Mouse (Mus musculus) heart, postnatal 0 days (tissue): ENCODE measurements around the gene Ccm2. TPM values are rescaled to one million over a fixed set of nuclear protein-coding genes. Genes with fewer than 3 reads are reported as not detected.
A peak's percentile ranks its signal among the peaks of the same experiment; 100 is the strongest.

Experiments used
- ATAC-seq: fragments of 200-750 bp; cut with Nextera tagmentation; 2 replicates; pipeline ENCODE4 v1.8.0; 2017; ENCODE audit warnings: low read depth, moderate number of reproducible peaks, moderate library complexity; ENCODE audit not compliant: insufficient read depth
- DNase-seq: peaks from one replicate; pipeline ENCODE4 v3.0.0-alpha.2; 2016; ENCODE audit warnings: low spot score
- H3K27ac ChIP-seq: fragments of 300-500 bp; sonication (generic); 2 replicates; pipeline ENCODE4 v1.5.1; 2014; ENCODE audit warnings: low read depth, mild to moderate bottlenecking
- H3K27me3 ChIP-seq: fragments of 300-500 bp; sonication (generic); 2 replicates; pipeline ENCODE4 v1.6.1; 2014; ENCODE audit warnings: low read length, mixed read lengths; ENCODE audit not compliant: control insufficient read depth, insufficient read depth
- H3K36me3 ChIP-seq: fragments of 300-500 bp; sonication (generic); replicated peaks from 2 replicates; pipeline ENCODE4 v1.6.1; 2014; ENCODE audit warnings: low read length, mixed read lengths; ENCODE audit not compliant: control insufficient read depth, insufficient read depth
- H3K4me1 ChIP-seq: fragments of 300-500 bp; sonication (generic); 2 replicates; pipeline ENCODE4 v1.6.1; 2014; ENCODE audit warnings: antibody characterized with exemption; ENCODE audit not compliant: control insufficient read depth, insufficient read depth
- H3K4me2 ChIP-seq: fragments of 300-500 bp; sonication (generic); 2 replicates; pipeline ENCODE4 v1.6.1; 2014; ENCODE audit warnings: low read depth, mild to moderate bottlenecking, low read length, moderate library complexity
- H3K4me3 ChIP-seq: fragments of 300-500 bp; sonication (generic); 2 replicates; pipeline ENCODE4 v1.5.1; 2014; ENCODE audit warnings: low read depth, low read length
- H3K9ac ChIP-seq: fragments of 300-500 bp; sonication (generic); replicated peaks from 2 replicates; pipeline ENCODE4 v1.6.1; 2014; ENCODE audit warnings: low read depth, low read length, mixed read lengths
- H3K9me3 ChIP-seq: fragments of 300-500 bp; sonication (generic); replicated peaks from 2 replicates; pipeline ENCODE4 v1.6.1; 2016; ENCODE audit warnings: low read length; ENCODE audit not compliant: control insufficient read depth
- CTCF ChIP-seq: IDR thresholded peaks from 2 replicates; pipeline ENCODE4 v1.5.1; 2016; ENCODE audit warnings: antibody characterized with exemption, control low read depth, low read depth
- EP300 ChIP-seq: IDR thresholded peaks from 2 replicates; pipeline ENCODE4 v1.6.1; 2016; ENCODE audit warnings: antibody characterized with exemption, low read depth
- WGBS: fragments of 180-500 bp; shearing (Covaris S2); extraction: QIAGEN DNeasy Blood & Tissue Kit; methylation state at CpG from one replicate; pipeline ENCODE4 v1.1.7; 2014; 5-methylcytosine and 5-hydroxymethylcytosine counted together
- polyA plus RNA-seq: library from polyadenylated mRNA; unstranded; fragments of >200 nt; fragmentation: Nextera tagmentation; extraction: Ambion mirVana; gene quantifications from 2 replicates; pipeline ENCODE4 v1.2.1, GENCODE M21; 2015
- total RNA-seq: library from RNA; depleted of rRNA; stranded (reverse); fragments of >200 nt; gene quantifications from 2 replicates; pipeline ENCODE4 v1.2.3, GENCODE M21; 2014; ENCODE audit warnings: low replicate concordance

Ccm2 gene
- total and polyA plus RNA-seq, 2 experiments from 2014 or later = 38.4 to 54.4 TPM

DNA sequence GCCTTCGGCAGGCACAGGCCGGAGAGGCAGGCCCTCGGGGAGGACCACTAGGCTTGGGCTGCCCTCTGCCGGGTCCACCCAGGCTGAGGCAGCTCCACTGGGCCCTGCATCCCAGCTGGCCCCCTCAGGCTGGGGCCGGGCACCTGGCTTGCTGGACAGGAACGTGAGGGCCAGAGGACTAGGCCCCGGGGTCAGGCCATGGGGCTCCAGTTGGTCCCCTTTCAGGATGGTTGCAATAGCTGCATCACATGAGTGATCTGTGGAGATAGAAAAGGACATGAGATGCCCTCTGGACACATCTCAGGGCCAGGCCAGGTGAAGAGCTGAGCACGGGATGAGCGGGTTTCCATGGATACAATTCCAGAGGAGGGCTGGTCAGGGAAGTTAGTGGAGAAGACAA is 56.0 kb downstream of the Ccm2 start:
- ATAC-seq (no peak), DNase-seq (no peak)
- no peak overlapping the region for H3K4me2 ChIP-seq
- no peak for TF ChIP-seq EP300
- TF ChIP-seq CTCF = no peak
- H3K9ac ChIP-seq = no peak overlapping the region
- no peak overlapping the region for H3K27ac ChIP-seq
- H3K36me3 ChIP-seq = peaks cover 5% of the 10 kb centered on the region; the same call in 1 of the 2 replicates
- H3K4me1 ChIP-seq = peaks cover 20% of the 10 kb centered on the region
- H3K9me3 ChIP-seq = no peaks in the 10 kb centered on the region
- no peak overlapping the region for H3K4me3 ChIP-seq
- H3K27me3 ChIP-seq = peaks cover 37% of the 10 kb centered on the region
- 89% methylated on average over 9 of the region's 9 CpGs for WGBS

DNA sequence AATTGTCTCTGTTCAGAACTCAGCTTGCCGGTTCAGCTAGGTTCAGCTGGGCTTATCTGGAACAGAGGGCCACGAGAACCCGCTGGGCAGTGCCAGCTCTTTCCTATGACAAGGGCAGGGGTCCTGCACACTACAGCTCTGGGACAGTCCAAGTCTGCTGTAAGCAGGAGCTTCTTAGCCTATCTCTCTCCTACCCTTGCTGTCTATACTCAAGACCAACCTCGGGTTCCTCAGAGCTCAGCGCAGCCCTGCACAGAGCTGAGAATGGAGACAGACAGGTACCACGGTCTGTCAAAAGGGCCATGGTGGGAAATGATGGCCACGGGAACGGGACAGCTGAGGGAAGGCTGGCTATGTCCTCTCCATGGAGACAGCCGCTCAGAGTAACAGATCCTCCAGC is 56.5 kb downstream of the Ccm2 start:
- DNase-seq = peak; percentile 3
- no peak for ATAC-seq
- Histone ChIP-seq H3K4me1 (peaks cover 20% of the 10 kb centered on the region), H3K4me3 (no peak overlapping the region), H3K4me2 (no peak overlapping the region), H3K27ac (no peak overlapping the region), H3K36me3 (peaks cover 2% of the 10 kb centered on the region; the same call in 1 of the 2 replicates), H3K27me3 (peaks cover 37% of the 10 kb centered on the region), H3K9me3 (no peaks in the 10 kb centered on the region), H3K9ac (no peak overlapping the region)
- TF ChIP-seq CTCF (no peak), EP300 (no peak)
- WGBS = 62% methylated on average over 9 of the region's 9 CpGs

DNA sequence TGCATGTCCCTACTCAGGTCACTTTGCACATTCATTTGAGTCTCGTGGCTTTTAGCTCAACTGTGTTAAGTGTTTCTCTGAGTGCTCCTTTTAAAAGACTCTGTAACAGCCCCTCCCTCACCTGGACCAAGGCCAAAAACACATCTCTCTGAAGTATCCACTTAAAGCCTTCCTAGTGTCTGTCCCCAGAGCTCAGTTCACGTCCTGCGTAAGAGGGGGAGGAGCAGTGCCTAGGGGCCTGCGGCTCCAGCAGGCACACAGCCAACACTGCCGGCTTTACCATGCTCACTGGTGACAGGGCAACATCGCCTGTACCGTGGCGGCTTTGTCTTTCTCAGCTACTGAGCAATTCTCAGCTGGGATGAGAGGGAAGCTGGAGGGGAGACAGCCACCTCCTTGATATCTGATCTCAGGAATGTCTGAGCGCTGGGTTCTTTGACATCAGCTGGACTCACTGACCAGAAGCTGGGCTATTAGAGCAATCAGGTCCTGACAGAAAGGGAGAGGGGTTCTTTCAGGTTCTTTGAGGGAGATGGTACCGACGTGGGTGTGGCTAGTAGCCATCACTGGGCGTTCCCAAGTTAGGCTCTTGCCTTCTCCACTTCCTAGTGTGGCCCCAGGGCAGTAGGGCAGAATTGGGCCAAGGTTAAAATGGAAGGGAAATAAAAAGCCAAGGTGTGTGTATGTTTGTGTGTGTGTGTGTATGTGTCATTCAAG is 57.4 kb downstream of the Ccm2 start:
- peaks cover 37% of the 10 kb centered on the region for H3K27me3 ChIP-seq
- H3K4me3 ChIP-seq = no peak overlapping the region
- H3K4me1 ChIP-seq = peaks cover 20% of the 10 kb centered on the region
- H3K9me3 ChIP-seq = no peaks in the 10 kb centered on the region
- H3K4me2 ChIP-seq = peak overlapping the region; percentile 37
- no peak overlapping the region for H3K9ac ChIP-seq
- TF ChIP-seq CTCF = no peak
- TF ChIP-seq EP300 = no peak
- H3K27ac ChIP-seq = no peak overlapping the region
- 10% methylated on average over 12 of the region's 12 CpGs for WGBS
- DNase-seq (peak; percentile 70), ATAC-seq (peak; percentile 78)
- H3K36me3 ChIP-seq = no peaks in the 10 kb centered on the region

DNA sequence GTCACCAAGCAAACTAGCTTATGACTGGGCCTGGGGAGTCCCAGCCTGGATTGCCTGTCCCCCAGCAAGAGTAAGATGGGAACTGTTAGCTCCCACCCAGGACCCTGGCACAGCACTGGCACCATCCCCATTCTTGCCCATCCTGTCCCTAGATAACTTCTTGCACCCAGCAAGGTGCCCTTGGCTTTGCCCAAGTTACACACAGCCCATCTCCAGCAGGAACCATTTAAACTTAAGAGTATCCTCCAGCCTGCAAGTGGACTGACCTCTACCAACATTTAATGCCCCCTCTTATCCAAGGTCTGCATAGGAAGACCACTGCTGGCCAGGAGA is 57.9 kb downstream of the Ccm2 start:
- H3K4me3 ChIP-seq = no peak overlapping the region
- H3K27ac ChIP-seq = no peak overlapping the region
- ATAC-seq (no peak), DNase-seq (no peak)
- TF ChIP-seq CTCF (no peak), EP300 (no peak)
- peaks cover 37% of the 10 kb centered on the region for H3K27me3 ChIP-seq
- H3K9me3 ChIP-seq = no peaks in the 10 kb centered on the region
- H3K4me1 ChIP-seq = peaks cover 20% of the 10 kb centered on the region
- no peak overlapping the region for H3K9ac ChIP-seq
- no peaks in the 10 kb centered on the region for H3K36me3 ChIP-seq
- H3K4me2 ChIP-seq = peak overlapping the region; percentile 62

DNA sequence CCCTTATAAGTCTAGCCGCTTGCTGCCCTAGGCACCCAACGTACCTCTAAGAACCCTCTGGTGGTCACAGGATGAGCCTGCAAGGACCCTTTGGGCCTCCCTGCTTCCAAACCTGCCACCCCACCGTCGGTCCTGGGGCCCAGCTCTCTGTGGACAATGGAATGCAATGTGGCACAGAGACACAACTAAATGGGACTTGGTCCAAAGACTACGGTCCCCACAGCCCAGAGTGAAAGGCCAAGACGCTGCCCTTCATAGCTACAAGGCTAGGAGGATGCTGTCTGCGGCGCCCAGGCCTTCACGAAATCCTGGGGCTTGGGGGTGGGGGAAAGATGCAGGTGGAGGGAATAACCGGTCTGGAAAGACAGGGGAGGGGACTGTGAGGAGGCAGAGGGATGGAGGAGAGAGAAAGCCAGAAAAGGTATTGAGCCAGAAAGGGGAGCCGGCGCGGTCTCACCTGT is 58.4 kb downstream of the Ccm2 start:
- H3K36me3 ChIP-seq = no peaks in the 10 kb centered on the region
- TF ChIP-seq CTCF (peak; percentile 28; the same call in 1 of the 2 replicates), EP300 (no peak)
- DNase-seq (peak; percentile 2), ATAC-seq (no peak)
- 15% methylated on average over 13 of the region's 13 CpGs for WGBS
- no peaks in the 10 kb centered on the region for H3K9me3 ChIP-seq
- peaks cover 37% of the 10 kb centered on the region for H3K27me3 ChIP-seq
- no peak overlapping the region for H3K27ac ChIP-seq
- no peak overlapping the region for H3K9ac ChIP-seq
- H3K4me3 ChIP-seq = peak overlapping the region; percentile 39
- H3K4me2 ChIP-seq = peak overlapping the region; percentile 62
- H3K4me1 ChIP-seq = peaks cover 20% of the 10 kb centered on the region
